10 mouse cellular contexts compared by ENCODE assay signal in genomic region chr7:98488398-98489130, GRCm38 (mm10). TPM values are rescaled to one million over a fixed set of nuclear protein-coding genes. Genes with fewer than 3 reads are reported as not detected.
A peak's percentile ranks its signal among the peaks of the same experiment; 100 is the strongest.
DNase-seq lines count a peak whose midpoint lies in the region; ATAC-seq lines count a peak whose summit lies in the region.
"Had no signal": no experiment of that assay in that cellular context is flagged by ENCODE, and none has a peak within 500 bp of the region (broad histone marks: within the 10 kb centered on the region; RNA-seq: fewer than 3 reads in every experiment).

No protein-coding gene starts in this region.

- H3K27me3 ChIP-seq in kidney, embryonic 15.5 days, result peaks cover 19% of the 10 kb centered on the region; the same call in 1 of the 2 replicates
- no peaks in the 10 kb centered on the region; the same call in 1 of the 2 replicates for H3K27me3 ChIP-seq in embryonic facial prominence, embryonic 14.5 days (replicated peaks; ENCODE audit: control insufficient read depth, insufficient read depth, low read length)
- no peaks in the 10 kb centered on the region for H3K27me3 ChIP-seq in lung, embryonic 16.5 days (ENCODE audit: control insufficient read depth, insufficient read depth, low read depth, low read length)
- H3K27me3 ChIP-seq: embryonic facial prominence, embryonic 15.5 days had no signal

- ATAC-seq in kidney, embryonic 15.5 days (replicated peaks; ENCODE audit: low FRiP score), result no peak
- ATAC-seq in embryonic facial prominence, embryonic 14.5 days (ENCODE audit: low read depth), result no peak
- ATAC-seq in lung, embryonic 16.5 days (ENCODE audit: low read depth), result peak; percentile 8; the same call in 1 of the 2 replicates

- H3K4me1 ChIP-seq in kidney, embryonic 15.5 days, result peaks cover 66% of the 10 kb centered on the region
- peaks cover 22% of the 10 kb centered on the region for H3K4me1 ChIP-seq in embryonic facial prominence, embryonic 14.5 days (ENCODE audit: control insufficient read depth, insufficient read depth, low read length)
- H3K4me1 ChIP-seq in lung, embryonic 16.5 days (replicated peaks; ENCODE audit: control insufficient read depth, insufficient read depth, low read length), result peaks cover 12% of the 10 kb centered on the region

- no peaks in the 10 kb centered on the region for H3K9me3 ChIP-seq in kidney, embryonic 15.5 days (replicated peaks)
- H3K9me3 ChIP-seq in embryonic facial prominence, embryonic 14.5 days (ENCODE audit: control insufficient read depth, low read length), result no peaks in the 10 kb centered on the region
- H3K9me3 ChIP-seq in lung, embryonic 16.5 days (ENCODE audit: control insufficient read depth, low read length), result no peaks in the 10 kb centered on the region
- H3K9me3 ChIP-seq: embryonic facial prominence, embryonic 15.5 days had no signal

- WGBS in kidney, embryonic 15.5 days, result 91% methylated on average over 13 of the region's 13 CpGs
- 90% methylated on average over 12 of the region's 13 CpGs for WGBS in embryonic facial prominence, embryonic 14.5 days
- WGBS in lung, embryonic 16.5 days, result 89% methylated on average over 13 of the region's 13 CpGs

- no peak overlapping the region for H3K9ac ChIP-seq in kidney, embryonic 15.5 days
- H3K9ac ChIP-seq in embryonic facial prominence, embryonic 14.5 days (ENCODE audit: low read depth, low read length), result no peak overlapping the region
- H3K9ac ChIP-seq in lung, embryonic 16.5 days (ENCODE audit: low read length), result no peak overlapping the region

- no peaks in the 10 kb centered on the region for H3K36me3 ChIP-seq in kidney, embryonic 15.5 days
- H3K36me3 ChIP-seq in embryonic facial prominence, embryonic 14.5 days (ENCODE audit: control insufficient read depth, insufficient read depth, low read length), result no peaks in the 10 kb centered on the region
- no peaks in the 10 kb centered on the region for H3K36me3 ChIP-seq in lung, embryonic 16.5 days (ENCODE audit: control insufficient read depth, insufficient read depth, low read length)
- H3K36me3 ChIP-seq: embryonic facial prominence, embryonic 15.5 days had no signal

- no peak for DNase-seq in kidney, postnatal 36 days
- DNase-seq in embryonic facial prominence, embryonic 14.5 days (ENCODE audit: low spot score), result no peak
- DNase-seq in spleen, postnatal 10 days (ENCODE audit: low spot score in 2 of 2), result peak; percentile 41 to 86
- DNase-seq in yolk sac, embryonic 10.5 days (ENCODE audit: low spot score), result no peak
- no peak for DNase-seq in cerebellum, adult 9-11 months
- no peak for DNase-seq in left cerebral cortex, postnatal 25 days (ENCODE audit: low spot score in 2 of 2)

- no peak overlapping the region for H3K27ac ChIP-seq in kidney, embryonic 15.5 days
- no peak overlapping the region for H3K27ac ChIP-seq in embryonic facial prominence, embryonic 14.5 days (replicated peaks; ENCODE audit: low read depth, low read length)
- H3K27ac ChIP-seq in lung, embryonic 16.5 days (ENCODE audit: low read length), result no peak overlapping the region
- H3K27ac ChIP-seq: embryonic facial prominence, embryonic 15.5 days had no signal

- intact Hi-C loops in left cerebral cortex, postnatal 25 days (cut with DNase I), result loop anchor here (10.0 kb wide), 2 partner anchors 216 to 346 kb away; partner anchors contain the start of genes Thap12 and Wnt11

- no peak overlapping the region for H3K4me3 ChIP-seq in kidney, embryonic 15.5 days (replicated peaks)
- no peak overlapping the region for H3K4me3 ChIP-seq in embryonic facial prominence, embryonic 14.5 days (ENCODE audit: low read depth, low read length)
- no peak overlapping the region for H3K4me3 ChIP-seq in lung, embryonic 16.5 days (ENCODE audit: low read length)

- peak overlapping the region; percentile 83; the same call in 1 of the 2 replicates for H3K4me2 ChIP-seq in kidney, embryonic 15.5 days
- H3K4me2 ChIP-seq in embryonic facial prominence, embryonic 14.5 days (ENCODE audit: low read depth, low read length), result peak overlapping the region; percentile 90
- H3K4me2 ChIP-seq in lung, embryonic 16.5 days (ENCODE audit: low read depth, low read length), result no peak overlapping the region

RNA-seq across cellular contexts. Expression of gene Lrrc32, which starts 0.5 kb away (rescaled TPM):
- polyA plus RNA-seq in kidney, embryonic 15.5 days (2015; fragmentation: Nextera tagmentation; extraction: Ambion mirVana), result 12.7 and 16.9 TPM in 2 replicates
- 9.7 and 10.6 TPM in 2 replicates for polyA plus RNA-seq in embryonic facial prominence, embryonic 14.5 days (2014; fragmentation: Nextera tagmentation; extraction: Ambion mirVana)
- 6.0 and 6.3 TPM in 2 replicates for polyA plus RNA-seq in lung, embryonic 16.5 days (2015; fragmentation: Nextera tagmentation; extraction: Ambion mirVana)
- total RNA-seq in left cerebral cortex, postnatal 25 days (2021), result 1 to 10 TPM; 7.0 to 7.2 TPM

RNA-seq across cellular contexts. Expression of gene Gucy2d, which starts 48.3 kb away (rescaled TPM):
- polyA plus RNA-seq in kidney, embryonic 15.5 days (2015; fragmentation: Nextera tagmentation; extraction: Ambion mirVana), result 0.10 TPM in 1 of 2 replicates, not detected in the other
- 0.31 TPM in 1 of 2 replicates, not detected in the other for polyA plus RNA-seq in embryonic facial prominence, embryonic 14.5 days (2014; fragmentation: Nextera tagmentation; extraction: Ambion mirVana)
- not detected in 2 replicates for polyA plus RNA-seq in lung, embryonic 16.5 days (2015; fragmentation: Nextera tagmentation; extraction: Ambion mirVana)
- total RNA-seq in left cerebral cortex, postnatal 25 days (2021), result not detected
- total RNA-seq: left cerebral cortex, adult 2 months had no signal
- polyA plus RNA-seq: embryonic facial prominence, embryonic 15.5 days had no signal

Comparison
In these comparisons a context has a peak if more than half of its experiments do, and no peak if none do; other contexts are left out.
1. DNase-seq: peak in spleen, postnatal 10 days (2 of 2); none in kidney, postnatal 36 days (0 of 2), embryonic facial prominence, embryonic 14.5 days (single experiment), yolk sac, embryonic 10.5 days (single experiment), cerebellum, adult 9-11 months (single experiment) and left cerebral cortex, postnatal 25 days (0 of 2).